Mouse (Mus musculus) megakaryocyte progenitor cell, adult 5-6 weeks (primary cell): ENCODE measurements around the gene 1700025G04Rik. TPM values are rescaled to one million over a fixed set of nuclear protein-coding genes. Genes with fewer than 3 reads are reported as not detected.

ENCODE experiments used
- ATAC-seq: replicated peaks from 2 replicates; pipeline ENCODE4 v1.8.0; 2016; ENCODE audit warnings: mild to moderate bottlenecking, moderate TSS enrichment, inconsistent platforms; ENCODE audit not compliant: poor library complexity
- total RNA-seq, 2 experiments: library from RNA; stranded (forward) in 1 of 2; stranded (reverse) in 1 of 2; fragments of 157-497, 149-512 nt in 1 of 2; fragments of 200-1000 nt in 1 of 2; gene quantifications; 2 replicates each; pipeline versions ENCODE4 v1.2.3 to v1.2.4; 2015 to 2017

The 1700025G04Rik gene
- total RNA-seq, 2 experiments from 2014 or later, result 9.7 to 15.5 TPM

DNA sequence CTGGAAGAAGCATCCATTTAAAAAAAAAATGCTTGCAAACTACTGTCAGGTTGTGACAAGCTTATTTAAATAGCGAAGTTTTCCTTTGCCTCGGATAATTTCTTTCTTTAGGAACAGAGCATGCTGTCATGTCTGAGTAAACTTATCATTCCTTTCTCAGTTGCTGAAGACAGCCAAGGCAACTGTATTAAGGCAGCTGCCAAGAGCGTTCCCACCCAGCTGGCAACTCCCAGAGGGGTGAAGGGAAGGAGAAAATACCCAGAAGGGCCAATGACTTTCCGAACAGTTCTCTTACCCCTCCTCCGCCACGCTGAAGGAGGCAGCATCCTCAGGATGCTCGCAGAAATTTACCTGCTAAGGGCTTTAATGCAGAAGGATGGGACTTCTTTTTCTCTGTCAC lies 164.2 kb downstream of the 1700025G04Rik start:
- ATAC-seq, result no peak

DNA sequence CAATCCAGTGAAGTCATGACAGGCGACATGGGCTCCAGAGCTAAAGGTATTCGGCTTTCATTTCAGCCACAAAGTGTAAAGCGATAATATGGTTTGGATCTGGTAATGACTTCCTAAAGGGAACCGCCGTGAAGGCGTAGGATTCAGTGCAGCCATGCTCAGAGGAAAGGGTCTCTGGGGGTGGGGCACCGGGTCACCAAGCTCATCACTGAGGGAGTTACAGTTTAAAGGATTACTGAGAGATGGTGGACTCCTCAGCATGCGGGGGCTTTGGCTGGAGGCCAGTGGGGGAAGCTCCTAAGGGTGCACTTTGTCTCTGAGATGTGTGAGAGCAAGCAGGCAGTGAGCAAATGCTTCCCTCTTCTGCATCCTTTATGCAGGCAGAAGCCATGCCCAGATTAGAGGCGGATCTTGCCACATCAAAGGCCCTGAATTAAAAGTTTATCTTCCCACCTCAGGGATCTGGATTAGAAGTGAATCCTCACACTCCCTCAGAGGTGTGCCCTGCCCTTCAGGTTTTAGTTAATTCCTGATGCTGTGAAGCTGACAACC lies 171.0 kb downstream of the 1700025G04Rik start:
- no peak for ATAC-seq

DNA sequence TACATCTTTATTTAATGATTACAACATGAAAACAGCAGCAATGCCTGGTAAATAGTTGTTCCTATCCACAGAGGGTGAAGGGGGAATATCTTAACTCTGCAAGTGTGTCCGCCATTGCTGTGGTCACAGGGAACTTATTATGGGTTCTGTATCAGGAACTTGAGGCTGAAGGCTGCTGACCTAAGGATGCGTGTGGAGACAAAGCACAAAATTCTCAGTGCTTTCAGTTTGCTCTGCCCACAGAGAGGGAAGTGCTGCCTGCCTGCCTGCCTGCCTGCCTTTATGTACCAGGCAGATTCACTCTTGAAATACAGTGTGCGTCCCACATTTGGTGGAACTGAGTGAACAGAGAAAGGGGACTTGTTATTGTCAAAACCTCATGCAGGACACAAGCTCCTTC lies 172.2 kb downstream of the 1700025G04Rik start:
- peak; percentile 78 for ATAC-seq

DNA sequence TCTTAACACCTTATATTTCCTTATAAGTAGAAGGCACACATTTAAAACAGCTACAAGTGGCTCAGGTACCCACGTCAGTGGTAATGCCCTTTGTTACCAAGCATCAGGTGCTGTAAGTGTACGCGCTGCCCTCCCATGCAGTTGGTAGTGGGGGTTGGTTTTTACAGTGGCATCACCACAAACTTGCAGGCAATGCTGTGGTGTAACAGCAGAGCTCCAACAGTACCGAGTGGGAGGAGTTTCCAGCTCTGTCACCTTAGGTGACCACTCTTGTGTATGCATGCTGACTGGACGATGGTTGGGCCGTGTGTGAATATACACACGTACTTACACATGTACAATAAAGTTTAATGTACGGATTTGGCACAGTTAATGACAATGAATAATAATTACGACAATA lies 175.4 kb downstream of the 1700025G04Rik start:
- ATAC-seq, result peak; percentile 69

DNA sequence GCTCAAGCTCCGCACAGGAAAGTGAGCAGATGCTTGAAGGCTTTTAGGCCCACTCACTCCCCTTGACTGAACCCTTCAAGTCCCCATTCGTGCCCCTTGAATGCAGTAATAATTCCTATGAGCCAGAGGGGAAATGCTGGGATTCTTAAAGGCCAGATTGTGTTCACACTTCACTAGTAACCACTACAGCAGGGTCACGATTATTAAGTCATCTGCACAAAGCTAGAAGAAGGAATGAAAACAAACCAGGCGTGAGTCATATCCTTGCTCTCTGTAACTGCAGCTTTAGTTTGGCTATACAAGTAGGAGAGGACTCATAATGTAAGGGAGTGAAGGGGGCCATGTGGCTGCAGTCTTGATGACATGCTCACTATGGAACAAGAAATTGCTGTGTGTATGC lies 182.9 kb downstream of the 1700025G04Rik start:
- ATAC-seq, result no peak

DNA sequence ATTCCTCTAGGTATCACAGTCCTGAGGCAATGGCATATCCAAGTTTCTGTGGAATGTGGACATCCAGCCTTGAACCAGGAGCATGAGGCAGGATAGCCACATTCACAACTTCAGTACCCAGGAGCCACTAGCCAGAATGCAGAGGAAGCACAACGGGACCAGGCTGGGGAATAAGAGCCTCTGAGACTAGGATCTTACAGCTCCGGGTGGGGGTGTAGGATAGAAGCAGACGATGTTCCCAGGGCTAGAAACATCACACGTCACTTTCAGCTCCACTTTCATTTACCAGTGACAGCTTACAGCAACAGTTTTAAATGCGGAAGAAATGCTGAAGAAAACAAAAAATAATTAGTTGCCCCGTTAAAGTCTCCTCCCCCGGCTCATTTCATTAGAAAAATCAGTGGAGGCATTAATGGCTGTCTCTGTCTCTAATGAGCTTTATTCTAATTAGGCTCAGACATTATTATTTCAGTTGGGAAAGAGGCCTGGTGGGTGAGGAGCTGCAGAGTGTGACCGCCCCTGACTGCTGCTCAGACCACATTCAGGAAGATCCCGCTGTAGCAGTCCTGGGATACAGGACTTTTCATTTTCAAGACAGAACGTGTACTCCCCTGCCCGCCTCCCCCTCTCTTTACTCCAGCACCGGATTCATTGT lies 189.1 kb downstream of the 1700025G04Rik start:
- ATAC-seq, result no peak

DNA sequence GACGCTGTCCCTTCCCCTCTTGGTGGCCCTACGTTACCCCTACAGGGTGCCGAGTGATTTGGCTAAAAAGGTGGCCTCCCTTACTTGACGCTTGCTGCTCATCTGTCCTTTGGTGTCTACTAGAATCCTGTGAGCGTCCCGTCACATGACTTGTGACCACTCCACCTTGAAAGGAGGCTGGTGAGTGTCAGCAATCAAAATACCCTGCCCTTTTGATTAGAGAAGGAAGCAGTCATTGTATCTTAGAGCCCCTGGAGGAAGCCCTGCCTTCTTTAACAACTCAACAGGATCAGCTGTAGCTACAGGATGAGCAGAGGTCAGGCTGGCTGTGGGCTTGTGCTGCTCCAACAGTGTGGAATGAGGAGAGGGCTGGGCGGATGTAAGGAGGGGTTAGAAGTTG lies 190.0 kb downstream of the 1700025G04Rik start:
- no peak for ATAC-seq

DNA sequence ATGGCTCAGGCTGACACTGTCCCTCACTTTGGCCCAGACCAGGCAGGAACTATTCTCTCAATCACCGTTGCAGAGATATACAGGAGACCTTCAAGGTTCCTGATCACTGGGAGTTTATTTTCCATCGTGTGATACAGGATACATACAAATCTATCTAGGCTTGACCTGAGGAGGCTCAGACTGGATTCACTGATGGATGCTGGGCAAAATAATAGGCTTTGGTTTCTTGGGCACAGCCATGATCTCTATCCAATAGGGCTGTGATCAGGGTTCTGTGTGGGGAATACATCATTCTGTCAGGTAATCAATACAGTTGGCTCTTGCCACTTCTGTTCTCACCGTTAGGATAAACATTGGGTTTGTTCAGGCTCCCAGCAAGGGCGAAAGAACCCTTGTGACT lies 194.5 kb downstream of the 1700025G04Rik start:
- ATAC-seq, result no peak

DNA sequence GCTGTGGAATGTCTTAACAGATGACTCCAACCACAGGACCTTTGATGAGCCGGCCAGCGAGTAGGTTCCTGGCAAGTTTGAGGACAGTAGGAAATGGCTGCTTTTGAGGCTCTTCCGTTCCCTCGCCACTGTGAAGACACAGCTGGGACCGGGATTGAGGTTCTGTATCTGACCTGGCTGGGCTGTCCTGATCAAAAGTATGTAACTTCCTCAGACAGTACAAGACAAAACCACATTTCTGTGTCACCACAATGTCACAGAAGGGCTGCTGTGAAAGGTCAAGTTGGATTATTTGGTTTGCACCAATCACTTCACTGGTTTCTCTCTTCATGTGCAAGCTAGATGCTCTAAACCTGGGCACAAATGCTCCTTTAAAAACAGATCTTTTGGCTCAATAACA lies 195.9 kb downstream of the 1700025G04Rik start:
- ATAC-seq, result peak; percentile 77

DNA sequence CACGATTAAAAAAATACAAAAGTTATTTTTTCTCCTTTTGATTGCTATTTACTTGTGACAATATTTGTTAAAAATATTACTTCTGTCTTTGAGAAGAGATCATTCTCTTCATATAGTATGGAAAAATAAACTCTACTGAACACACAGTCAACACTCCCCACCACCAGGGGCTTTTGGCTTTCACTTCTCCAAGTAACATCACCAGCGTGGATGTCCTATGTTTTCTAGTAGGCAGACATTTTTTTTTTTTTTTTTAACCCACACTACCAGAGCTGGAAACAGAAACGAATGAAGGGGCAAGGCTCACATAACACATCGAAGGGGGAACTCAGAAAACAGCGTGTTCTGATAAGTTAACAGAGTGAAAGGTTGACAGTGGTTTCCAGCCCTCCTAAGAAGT lies 197.9 kb downstream of the 1700025G04Rik start:
- ATAC-seq, result no peak

DNA sequence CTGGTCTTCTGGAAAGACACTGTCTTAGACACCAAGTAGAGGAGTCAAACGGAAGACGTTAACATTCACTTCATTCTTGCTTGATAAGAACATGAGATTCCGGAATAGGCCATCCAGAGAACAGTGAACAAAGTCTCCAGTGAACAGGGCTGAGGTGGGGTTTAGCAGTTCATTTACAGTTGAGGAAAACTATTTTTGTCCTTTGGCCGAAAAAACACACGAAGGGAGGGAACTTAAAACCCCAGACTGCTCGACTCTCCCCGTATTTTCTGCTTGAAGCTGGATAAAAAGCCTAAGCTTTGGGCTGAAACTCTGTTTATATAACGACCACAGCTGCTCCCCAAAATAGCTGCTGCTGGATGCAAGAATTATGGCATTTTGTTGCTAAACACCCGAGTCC lies 198.7 kb downstream of the 1700025G04Rik start:
- ATAC-seq, result no peak

DNA sequence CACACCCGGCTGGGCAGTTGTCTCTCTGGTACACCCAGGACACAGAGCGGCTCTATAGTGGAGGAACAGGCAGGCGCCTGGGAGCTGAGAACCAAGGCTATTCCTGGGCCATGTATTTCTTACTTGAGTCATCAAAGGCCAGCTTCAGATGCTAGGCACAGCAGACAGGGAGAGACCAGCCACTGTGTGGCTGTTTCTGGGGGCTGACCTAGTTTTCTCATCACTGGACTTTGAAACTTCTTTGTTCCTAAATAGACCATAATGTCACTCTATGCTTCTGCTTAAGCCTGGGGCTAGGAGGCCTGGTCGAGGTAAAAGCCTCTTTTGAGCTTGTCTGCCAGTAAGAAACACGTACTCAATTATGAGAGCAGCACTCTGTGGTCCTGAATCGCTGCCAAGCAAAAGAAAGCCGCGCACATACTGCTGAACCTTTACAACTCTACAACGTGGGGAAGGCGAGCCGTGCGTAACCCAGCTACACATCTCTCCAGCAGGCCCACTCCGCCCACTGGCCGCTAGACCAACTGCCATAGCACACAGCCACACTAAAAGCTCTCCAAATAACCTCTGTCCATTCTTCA lies 199.8 kb downstream of the 1700025G04Rik start:
- ATAC-seq, result no peak

DNA sequence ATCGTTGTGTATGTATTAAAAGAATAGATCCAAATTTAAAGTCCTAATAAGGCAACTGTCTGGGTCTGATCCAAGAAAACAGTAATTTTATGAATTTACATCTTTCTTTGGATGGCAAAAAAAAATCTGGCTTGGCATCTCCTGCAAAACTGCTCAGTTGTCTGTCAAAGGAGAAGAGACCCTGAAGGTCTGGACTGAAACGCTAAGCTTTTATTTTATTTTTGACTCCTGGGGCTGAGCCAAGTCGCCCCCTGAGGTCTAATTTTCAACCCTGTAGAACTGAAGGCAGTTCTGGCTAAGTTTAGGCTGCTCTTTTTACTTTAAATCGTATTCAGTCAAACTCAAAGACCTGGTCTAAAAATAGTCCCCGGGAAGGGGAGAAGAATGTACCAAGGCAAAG lies 202.3 kb downstream of the 1700025G04Rik start:
- no peak for ATAC-seq

DNA sequence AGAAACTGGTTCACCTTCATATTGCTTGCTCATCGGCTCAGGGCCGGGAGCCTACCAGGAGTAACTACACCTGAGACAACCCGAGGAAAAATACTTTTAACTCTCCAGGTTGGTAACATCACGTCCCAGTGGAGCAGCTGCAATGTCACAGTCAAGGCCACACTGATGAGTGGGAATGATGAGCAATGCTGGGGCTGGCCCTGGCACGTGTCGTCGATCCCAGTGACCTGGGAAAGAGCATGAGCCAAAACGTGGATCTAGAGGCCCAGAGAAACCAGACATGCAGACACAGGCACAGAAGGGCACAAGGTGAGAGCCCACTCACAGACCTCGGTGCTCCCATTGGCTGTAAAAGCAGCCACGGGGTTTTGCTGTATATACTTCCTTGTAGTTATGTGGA lies 202.8 kb downstream of the 1700025G04Rik start:
- no peak for ATAC-seq

DNA sequence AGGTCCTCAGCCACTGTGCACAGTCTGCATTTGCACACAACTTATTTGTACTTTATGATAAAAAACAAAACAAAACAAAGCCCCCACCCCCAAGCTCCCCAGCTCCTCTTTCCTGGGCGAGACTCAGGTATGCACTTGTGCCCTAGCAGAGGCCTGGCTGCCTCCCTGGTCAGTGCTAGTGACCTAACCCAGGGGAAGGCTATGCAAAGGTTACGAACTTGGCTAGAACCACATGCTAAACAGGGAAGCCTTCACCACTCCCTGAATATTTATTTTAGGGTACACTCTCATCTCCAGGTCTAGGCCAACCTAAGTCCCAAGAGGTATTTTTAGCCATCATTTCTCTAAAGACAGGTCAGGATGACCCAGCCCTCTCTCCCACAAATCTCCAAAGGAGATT lies 203.8 kb downstream of the 1700025G04Rik start:
- no peak for ATAC-seq

DNA sequence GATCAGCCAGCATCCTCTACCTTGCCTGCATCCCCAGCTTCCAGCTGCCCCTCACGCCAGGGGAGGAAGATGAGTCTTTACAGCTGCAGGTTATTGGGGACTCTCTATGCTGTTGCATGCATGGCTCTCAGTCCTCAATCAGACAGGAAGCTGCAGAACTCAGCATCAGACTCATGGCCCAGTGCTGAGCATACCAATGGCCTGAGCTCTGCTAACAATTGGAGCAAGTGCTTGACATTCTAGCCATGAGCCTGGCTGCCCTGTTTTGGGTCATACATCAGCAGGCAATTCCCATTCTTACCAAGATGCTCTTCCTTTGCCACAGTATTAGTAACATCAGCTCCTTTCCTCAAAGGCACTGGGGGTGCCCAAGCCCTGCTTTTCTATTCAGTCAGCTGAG lies 208.7 kb downstream of the 1700025G04Rik start:
- no peak for ATAC-seq

DNA sequence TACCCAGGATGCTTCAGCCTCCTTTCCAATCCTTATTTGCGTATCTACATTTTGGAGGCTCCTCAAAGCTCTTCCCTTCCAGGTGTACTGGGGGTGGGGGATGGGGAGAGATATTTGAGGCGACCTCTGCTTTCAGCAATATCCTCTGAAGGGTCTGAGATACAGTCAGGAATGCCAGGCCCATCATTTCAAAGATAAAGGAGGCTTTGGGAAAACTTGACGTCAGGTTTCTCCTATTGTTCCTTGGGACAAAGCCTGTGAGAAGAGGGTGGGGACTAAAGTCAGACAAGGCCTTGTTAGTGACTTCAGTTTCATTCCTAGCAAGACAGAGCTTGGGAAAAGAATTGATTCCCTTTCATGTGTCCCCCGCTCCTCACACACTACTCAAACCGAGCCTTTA lies 209.2 kb downstream of the 1700025G04Rik start:
- ATAC-seq, result no peak

DNA sequence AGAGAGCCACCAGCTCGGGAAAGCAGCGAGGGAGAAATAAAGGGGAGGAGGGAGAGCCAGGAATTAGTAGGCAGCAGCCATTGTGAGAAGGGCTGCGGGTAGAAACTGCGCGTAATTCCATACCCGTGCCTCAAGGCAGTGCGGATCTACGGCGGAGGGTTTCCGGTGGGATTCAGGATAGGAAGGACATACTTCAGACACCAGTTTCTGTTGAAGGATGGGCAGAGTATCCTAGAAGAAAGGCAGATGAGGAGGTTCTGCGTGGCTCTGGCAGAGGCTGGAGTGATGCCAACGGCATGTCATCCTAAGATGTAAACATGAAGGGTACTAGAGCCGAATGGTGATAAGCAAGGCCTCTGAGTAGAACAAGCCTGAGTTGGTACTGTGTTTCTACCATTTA lies 210.0 kb downstream of the 1700025G04Rik start:
- ATAC-seq, result no peak

DNA sequence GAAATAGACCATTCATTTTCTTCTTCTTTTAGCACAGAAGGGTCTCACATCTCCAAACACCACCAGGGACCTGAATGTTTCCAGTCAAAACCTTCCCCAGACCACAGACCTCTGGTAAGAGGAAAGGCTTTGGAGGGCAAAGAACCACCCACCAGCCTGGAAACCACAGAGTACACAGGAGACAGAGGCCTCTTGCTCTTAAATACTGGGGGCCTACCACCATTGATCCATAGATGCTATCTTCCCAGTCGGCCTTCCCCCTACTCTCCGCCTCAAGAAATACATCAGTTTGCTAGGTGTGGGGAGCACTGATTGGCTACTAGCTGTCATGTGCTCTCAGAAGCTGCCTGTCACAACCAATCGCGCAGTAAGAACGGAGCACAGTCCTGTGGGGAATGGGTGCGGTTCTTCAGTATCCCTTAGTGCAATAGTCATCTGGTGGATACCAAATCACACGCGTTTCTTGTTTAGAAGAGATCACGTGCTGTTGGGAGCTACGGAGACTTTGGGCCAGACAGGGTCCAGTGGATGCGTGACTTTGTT lies 210.5 kb downstream of the 1700025G04Rik start:
- no peak for ATAC-seq

DNA sequence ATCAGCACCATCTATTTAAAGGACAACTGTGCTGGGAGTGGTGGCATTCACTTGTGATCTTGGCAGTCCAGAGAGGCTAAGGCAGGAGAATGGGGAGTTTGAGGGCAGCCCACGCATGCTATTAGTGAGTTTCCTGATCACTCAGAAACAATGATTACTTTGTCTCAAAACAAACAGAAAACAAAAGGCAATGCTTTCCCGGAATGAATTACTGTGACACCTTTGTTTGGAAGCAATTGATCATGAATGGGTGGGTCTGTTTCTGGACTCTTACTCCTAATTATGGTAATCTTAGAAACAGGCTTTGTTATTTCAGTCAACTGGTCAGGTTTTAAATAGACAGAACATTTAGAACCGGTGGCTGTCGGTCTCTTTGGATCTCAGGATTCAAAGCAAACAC lies 211.5 kb downstream of the 1700025G04Rik start:
- no peak for ATAC-seq

DNA sequence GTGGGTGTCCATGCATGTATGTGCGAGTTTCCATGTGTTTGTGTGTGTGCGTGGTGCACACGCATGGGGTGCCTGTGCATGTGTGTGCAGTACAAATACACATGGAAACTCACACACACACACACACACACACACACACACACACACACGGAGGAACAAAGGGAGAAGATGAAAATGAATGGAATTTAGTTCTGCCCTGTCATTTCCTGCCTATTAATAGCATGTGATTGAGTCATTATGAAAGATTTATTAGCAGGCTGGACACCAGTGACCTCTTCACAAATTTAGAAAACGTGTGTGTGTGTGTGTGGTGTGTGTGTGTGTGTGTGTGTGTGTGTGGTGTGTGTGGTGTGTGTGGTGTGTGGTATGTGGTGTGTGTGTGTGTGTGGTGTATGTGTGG lies 217.0 kb downstream of the 1700025G04Rik start:
- no peak for ATAC-seq

DNA sequence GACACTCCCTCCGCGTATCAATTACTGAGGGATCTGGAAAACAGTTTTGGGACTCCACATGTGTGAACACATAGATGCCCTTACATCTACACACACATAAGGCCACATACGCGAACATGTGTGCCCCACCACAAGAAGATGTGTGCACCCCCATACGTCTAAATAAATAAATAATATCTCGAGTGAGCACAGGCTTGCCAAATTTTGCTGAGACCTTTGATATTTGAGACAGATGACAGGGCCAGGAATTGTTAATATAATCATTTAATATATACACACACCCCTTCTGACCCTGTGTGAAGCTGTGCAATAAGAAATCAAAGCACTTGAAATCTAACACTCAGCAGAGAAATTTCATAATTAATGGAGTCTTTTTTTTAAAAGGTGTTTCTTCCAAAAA lies 225.6 kb downstream of the 1700025G04Rik start:
- ATAC-seq, result no peak

DNA sequence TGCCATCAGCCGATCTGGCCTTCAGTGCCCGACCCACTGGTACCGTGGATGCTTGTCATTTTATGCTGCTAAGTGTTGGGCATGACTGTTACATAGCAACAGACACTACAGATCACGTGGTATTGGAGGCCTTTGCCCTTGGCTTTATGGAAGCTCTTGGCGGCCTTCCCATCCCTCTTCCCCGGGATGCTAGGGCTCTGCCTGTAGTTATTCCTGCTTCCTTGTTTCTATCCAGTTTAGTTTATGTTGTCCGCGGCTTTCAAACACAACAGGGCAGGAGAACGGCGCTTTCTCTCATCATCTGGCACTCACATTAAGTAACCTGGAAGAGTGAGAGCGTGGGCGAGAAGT lies 226.2 kb downstream of the 1700025G04Rik start:
- no peak for ATAC-seq
